Mouse (Mus musculus): ENCODE measurements around the gene Apoc2. TPM values are rescaled to one million over a fixed set of nuclear protein-coding genes. Genes with fewer than 3 reads are reported as not detected.

Gene Apoc2
- polyA plus RNA-seq, 1 experiment from 2014 or later: not detected

DNA sequence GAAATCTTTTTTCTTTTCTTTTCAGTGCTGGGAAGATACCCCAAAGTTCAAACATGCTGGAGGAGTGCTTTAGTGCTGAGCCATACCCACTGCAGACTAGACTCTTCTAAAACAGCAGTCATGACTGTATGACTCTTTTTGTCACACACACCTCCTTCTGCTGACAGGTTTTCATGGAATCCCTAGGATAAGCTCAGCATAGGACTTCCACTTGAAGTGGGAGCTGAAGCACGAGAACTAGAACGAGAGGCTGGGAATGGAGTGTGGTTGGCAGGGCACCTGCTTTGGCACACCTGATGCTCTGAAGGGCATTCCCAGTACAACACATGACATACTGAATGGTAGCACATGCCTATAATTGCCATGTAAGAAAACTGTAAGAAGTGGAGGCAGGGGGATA is 25.1 kb downstream of the Apoc2 start:
- Histone ChIP-seq H3K9ac (replicated peaks; ENCODE audit: low read depth, low read length) (no peak overlapping the region), H3K9me3 (ENCODE audit: control insufficient read depth, low read length) (no peaks in the 10 kb centered on the region), H3K4me1 (replicated peaks; ENCODE audit: control insufficient read depth, insufficient read depth, low read length) (no peaks in the 10 kb centered on the region), H3K36me3 (ENCODE audit: control insufficient read depth, insufficient read depth) (peaks cover 6% of the 10 kb centered on the region), H3K4me2 (ENCODE audit: low read length) (no peak overlapping the region), H3K27me3 (replicated peaks; ENCODE audit: control insufficient read depth, insufficient read depth, low read length) (no peaks in the 10 kb centered on the region), H3K27ac (ENCODE audit: low read length) (no peak overlapping the region), H3K4me3 (replicated peaks; ENCODE audit: low read length) (no peak overlapping the region)
- 97% methylated on average over 2 of the region's 2 CpGs for WGBS
- no peak for ATAC-seq

DNA sequence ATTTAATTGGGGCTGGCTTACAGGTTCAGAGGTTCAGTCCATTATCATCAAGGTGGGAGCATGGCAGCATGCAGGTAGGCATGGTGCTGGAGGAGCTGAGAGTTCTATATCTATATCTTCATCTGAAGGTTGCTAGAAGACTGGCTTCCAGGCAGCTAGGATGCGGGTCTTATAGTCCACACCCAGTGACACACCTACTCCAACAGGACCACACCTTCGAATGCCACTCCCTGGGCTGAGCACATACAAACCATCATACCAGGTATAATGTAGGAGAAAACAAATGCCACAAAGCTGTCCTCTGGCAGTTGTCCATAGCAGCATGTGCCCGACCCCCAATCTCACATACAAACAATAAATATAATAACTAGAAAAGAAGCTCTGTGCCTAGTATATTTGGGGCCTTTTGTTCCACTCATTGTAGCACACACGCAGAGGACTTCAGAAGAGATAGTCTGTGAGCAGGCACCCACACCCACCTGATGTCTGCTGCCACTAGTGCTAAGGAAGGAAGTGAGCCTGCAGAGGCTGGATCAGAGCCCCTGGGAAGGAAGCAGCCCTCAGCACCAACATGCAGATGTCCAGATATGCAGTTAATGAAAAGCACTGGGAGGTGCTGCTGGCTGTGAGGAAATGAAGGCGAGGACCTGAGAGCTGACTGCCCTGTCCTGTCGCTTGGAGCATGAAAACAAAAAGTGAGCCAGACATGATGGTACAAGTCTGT is 26.5 kb downstream of the Apoc2 start:
- no peak overlapping the region for H3K4me3 ChIP-seq (replicated peaks; ENCODE audit: low read length)
- no peaks in the 10 kb centered on the region for H3K4me1 ChIP-seq (replicated peaks; ENCODE audit: control insufficient read depth, insufficient read depth, low read length)
- no peaks in the 10 kb centered on the region for H3K9me3 ChIP-seq (ENCODE audit: control insufficient read depth, low read length)
- no peak overlapping the region for H3K4me2 ChIP-seq (ENCODE audit: low read length)
- WGBS: 93% methylated on average over 6 of the region's 6 CpGs
- H3K27me3 ChIP-seq (replicated peaks; ENCODE audit: control insufficient read depth, insufficient read depth, low read length): no peaks in the 10 kb centered on the region
- no peak overlapping the region for H3K9ac ChIP-seq (replicated peaks; ENCODE audit: low read depth, low read length)
- H3K27ac ChIP-seq (ENCODE audit: low read length): no peak overlapping the region
- peaks cover 12% of the 10 kb centered on the region for H3K36me3 ChIP-seq (ENCODE audit: control insufficient read depth, insufficient read depth)
- ATAC-seq: no peak

DNA sequence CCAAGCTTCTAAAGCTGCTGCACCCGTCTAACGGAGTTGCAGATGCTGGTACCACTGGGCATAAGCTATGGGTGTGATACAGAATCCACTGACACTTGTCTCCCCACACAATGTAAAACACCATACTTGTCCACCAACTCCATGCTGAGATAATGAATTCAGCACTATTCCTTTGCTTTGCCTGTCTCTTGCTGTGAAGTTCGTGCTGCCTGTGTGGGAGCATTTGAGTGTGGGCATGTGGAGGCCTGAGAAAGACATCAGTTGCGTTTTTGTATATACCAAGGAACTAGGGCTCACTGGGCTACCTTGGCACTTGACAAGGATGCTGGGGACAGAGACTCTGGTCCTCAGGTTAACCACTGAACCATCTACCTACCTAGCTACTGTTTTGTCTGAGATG is 36.5 kb downstream of the Apoc2 start:
- H3K4me2 ChIP-seq (ENCODE audit: low read length): no peak overlapping the region
- no peak for ATAC-seq
- peaks cover 45% of the 10 kb centered on the region for H3K36me3 ChIP-seq (ENCODE audit: control insufficient read depth, insufficient read depth)
- H3K27me3 ChIP-seq (replicated peaks; ENCODE audit: control insufficient read depth, insufficient read depth, low read length): no peaks in the 10 kb centered on the region
- H3K9ac ChIP-seq (replicated peaks; ENCODE audit: low read depth, low read length): no peak overlapping the region
- no peak overlapping the region for H3K4me3 ChIP-seq (replicated peaks; ENCODE audit: low read length)
- H3K9me3 ChIP-seq (ENCODE audit: control insufficient read depth, low read length): no peaks in the 10 kb centered on the region
- 94% methylated on average over 4 of the region's 4 CpGs for WGBS
- no peaks in the 10 kb centered on the region for H3K4me1 ChIP-seq (replicated peaks; ENCODE audit: control insufficient read depth, insufficient read depth, low read length)
- H3K27ac ChIP-seq (ENCODE audit: low read length): no peak overlapping the region

DNA sequence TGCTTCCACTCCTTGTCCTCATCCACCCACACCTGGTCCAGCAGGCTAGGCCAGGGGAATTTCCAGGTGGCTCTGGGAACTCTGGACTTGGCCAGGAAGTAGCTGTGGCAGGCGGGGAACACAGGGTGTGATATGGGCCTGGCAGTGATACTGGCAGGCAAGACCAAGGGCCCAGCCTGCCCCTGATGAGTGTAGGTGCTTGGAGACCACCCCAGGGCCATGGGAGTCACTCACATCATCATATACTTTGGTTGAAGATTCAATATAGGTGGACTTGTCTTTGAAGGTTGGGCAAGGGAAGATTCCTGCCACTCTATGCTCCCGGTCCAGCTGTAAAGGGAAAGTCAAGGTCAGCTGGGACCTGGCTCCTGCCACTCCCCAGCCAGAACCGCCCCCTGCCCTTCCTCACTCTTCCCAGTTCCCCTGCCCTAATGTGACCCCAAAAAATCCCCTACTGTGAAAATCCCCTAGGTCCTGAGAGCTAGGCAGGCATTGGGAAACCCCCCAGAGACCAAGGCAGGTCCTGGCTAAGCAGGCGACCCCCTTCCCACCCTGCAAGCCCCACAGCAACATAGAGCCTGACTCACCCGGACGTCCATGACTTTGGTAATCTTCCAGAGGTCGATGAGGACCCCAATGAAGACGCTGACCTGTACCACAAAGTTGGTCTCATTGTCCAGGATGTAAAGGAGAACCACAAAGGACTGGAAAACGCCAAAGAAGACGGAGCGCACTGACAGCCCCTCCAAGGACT is 42.5 kb downstream of the Apoc2 start:
- no peak for ATAC-seq
- peaks cover 37% of the 10 kb centered on the region for H3K36me3 ChIP-seq (ENCODE audit: control insufficient read depth, insufficient read depth)

DNA sequence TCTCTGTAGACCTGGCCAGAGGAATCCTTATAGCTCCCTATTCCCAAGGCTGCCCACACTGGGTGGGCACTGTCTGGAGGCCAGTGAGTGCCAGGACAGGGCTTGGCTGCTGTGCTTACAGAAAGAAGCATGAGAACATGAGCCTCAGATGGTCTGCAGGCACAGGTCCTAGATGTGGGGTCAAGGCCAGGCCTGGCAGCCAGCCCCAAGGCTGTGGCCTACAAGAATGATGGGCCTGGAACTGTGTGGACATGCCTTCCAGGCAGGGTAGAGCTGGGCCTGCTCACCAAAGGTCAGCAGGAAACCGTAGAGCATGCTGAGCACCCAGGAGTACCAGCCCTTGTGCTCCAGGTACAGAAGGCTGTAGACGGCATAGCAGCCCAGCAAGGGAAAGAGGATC is 43.1 kb downstream of the Apoc2 start:
- H3K4me2 ChIP-seq (ENCODE audit: low read length): no peak overlapping the region
- H3K4me1 ChIP-seq (replicated peaks; ENCODE audit: control insufficient read depth, insufficient read depth, low read length): no peaks in the 10 kb centered on the region; the same call in 1 of the 2 replicates
- H3K27ac ChIP-seq (ENCODE audit: low read length): no peak overlapping the region
- H3K4me3 ChIP-seq (replicated peaks; ENCODE audit: low read length): no peak overlapping the region
- peaks cover 36% of the 10 kb centered on the region for H3K36me3 ChIP-seq (ENCODE audit: control insufficient read depth, insufficient read depth)
- ATAC-seq: no peak
- 93% methylated on average over 2 of the region's 2 CpGs for WGBS
- H3K9ac ChIP-seq (replicated peaks; ENCODE audit: low read depth, low read length): no peak overlapping the region
- H3K27me3 ChIP-seq (replicated peaks; ENCODE audit: control insufficient read depth, insufficient read depth, low read length): no peaks in the 10 kb centered on the region
- H3K9me3 ChIP-seq (ENCODE audit: control insufficient read depth, low read length): no peaks in the 10 kb centered on the region

More for the DNA sequence above, 42.5 kb downstream of the Apoc2 start:
- H3K27ac ChIP-seq (ENCODE audit: low read length): no peak overlapping the region
- H3K9ac ChIP-seq (replicated peaks; ENCODE audit: low read depth, low read length): no peak overlapping the region
- no peaks in the 10 kb centered on the region for H3K27me3 ChIP-seq (replicated peaks; ENCODE audit: control insufficient read depth, insufficient read depth, low read length)
- H3K4me2 ChIP-seq (ENCODE audit: low read length): no peak overlapping the region
- no peak overlapping the region for H3K4me3 ChIP-seq (replicated peaks; ENCODE audit: low read length)
- no peaks in the 10 kb centered on the region for H3K9me3 ChIP-seq (ENCODE audit: control insufficient read depth, low read length)
- whole genome bisulfite sequencing: 90% methylated on average over 11 of the region's 11 CpGs
- H3K4me1 ChIP-seq (replicated peaks; ENCODE audit: control insufficient read depth, insufficient read depth, low read length): no peaks in the 10 kb centered on the region

DNA sequence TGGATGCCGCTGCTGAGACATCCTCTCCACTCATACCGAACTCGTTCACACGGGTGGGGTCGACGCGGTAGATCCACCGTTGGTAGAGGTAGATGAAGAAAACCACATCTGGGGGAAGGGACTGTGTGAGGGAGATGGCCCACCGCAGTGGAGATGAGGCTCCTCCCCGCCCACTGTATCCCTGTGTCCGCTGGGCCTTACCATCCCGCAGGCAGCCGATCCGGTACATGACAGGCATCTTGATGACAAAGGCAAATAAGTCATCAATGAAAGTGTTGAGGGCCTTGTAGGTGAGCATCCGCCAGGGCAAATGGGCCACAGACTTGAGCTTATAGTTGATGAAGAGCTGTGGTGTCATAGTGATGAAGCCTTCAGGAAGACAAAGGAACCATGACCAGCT is 43.9 kb downstream of the Apoc2 start:
- Histone ChIP-seq H3K9me3 (ENCODE audit: control insufficient read depth, low read length) (no peaks in the 10 kb centered on the region), H3K27me3 (replicated peaks; ENCODE audit: control insufficient read depth, insufficient read depth, low read length) (no peaks in the 10 kb centered on the region), H3K4me1 (replicated peaks; ENCODE audit: control insufficient read depth, insufficient read depth, low read length) (no peaks in the 10 kb centered on the region; the same call in 1 of the 2 replicates), H3K27ac (ENCODE audit: low read length) (no peak overlapping the region), H3K4me3 (replicated peaks; ENCODE audit: low read length) (no peak overlapping the region), H3K36me3 (ENCODE audit: control insufficient read depth, insufficient read depth) (peaks cover 36% of the 10 kb centered on the region), H3K4me2 (ENCODE audit: low read length) (no peak overlapping the region), H3K9ac (replicated peaks; ENCODE audit: low read depth, low read length) (no peak overlapping the region)
- ATAC-seq: no peak
- 95% methylated on average over 15 of the region's 15 CpGs for WGBS

DNA sequence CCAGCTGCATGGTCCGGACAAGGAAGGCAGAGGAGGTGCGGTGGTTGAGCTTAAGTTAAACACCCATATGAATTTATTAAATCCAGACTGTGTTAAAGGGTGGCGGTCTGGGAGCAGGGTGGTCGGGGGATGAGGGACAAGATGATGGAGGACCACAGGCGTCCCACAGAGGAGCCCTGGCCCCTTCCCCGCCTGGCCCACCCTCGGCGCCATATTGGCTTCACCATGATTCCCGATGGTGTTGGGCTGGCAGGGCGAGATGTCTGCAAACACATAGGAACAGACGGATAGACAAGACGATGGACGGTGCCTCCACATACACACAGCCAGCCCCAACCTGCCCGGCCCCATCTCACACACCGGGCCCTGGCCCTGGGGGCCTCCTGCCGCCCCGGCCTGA is 44.5 kb downstream of the Apoc2 start:
- Histone ChIP-seq H3K4me1 (replicated peaks; ENCODE audit: control insufficient read depth, insufficient read depth, low read length) (peaks cover 6% of the 10 kb centered on the region), H3K27ac (ENCODE audit: low read length) (no peak overlapping the region), H3K36me3 (ENCODE audit: control insufficient read depth, insufficient read depth) (peaks cover 32% of the 10 kb centered on the region), H3K4me3 (replicated peaks; ENCODE audit: low read length) (no peak overlapping the region), H3K9ac (replicated peaks; ENCODE audit: low read depth, low read length) (no peak overlapping the region), H3K9me3 (ENCODE audit: control insufficient read depth, low read length) (no peaks in the 10 kb centered on the region), H3K4me2 (ENCODE audit: low read length) (no peak overlapping the region), H3K27me3 (replicated peaks; ENCODE audit: control insufficient read depth, insufficient read depth, low read length) (no peaks in the 10 kb centered on the region)
- ATAC-seq: no peak
- 94% methylated on average over 17 of the region's 17 CpGs for WGBS

DNA sequence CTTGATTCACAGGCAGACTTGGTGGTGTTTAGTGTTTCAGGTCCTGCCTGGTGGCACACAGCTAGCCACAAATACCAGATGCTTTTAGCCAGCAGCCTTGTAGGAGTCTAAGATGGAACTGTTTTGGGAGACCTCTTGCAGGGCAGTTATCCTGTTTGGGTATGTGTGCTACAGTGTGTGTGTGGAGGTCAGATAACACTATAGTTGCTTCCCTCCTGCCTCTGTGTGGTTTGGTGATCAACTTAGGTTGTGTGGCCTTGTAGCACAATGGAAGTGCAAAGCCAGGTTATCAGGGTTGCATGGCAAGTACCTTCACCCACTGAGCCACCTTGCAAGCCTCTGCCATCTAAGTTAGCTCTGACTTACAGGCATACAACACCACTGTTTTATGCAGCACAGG is 45.0 kb downstream of the Apoc2 start:
- Histone ChIP-seq H3K27ac (ENCODE audit: low read length) (no peak overlapping the region), H3K9ac (replicated peaks; ENCODE audit: low read depth, low read length) (no peak overlapping the region), H3K4me2 (ENCODE audit: low read length) (no peak overlapping the region), H3K9me3 (ENCODE audit: control insufficient read depth, low read length) (no peaks in the 10 kb centered on the region), H3K27me3 (replicated peaks; ENCODE audit: control insufficient read depth, insufficient read depth, low read length) (no peaks in the 10 kb centered on the region), H3K36me3 (ENCODE audit: control insufficient read depth, insufficient read depth) (peaks cover 28% of the 10 kb centered on the region), H3K4me3 (replicated peaks; ENCODE audit: low read length) (no peak overlapping the region), H3K4me1 (replicated peaks; ENCODE audit: control insufficient read depth, insufficient read depth, low read length) (peaks cover 8% of the 10 kb centered on the region)
- ATAC-seq: no peak

DNA sequence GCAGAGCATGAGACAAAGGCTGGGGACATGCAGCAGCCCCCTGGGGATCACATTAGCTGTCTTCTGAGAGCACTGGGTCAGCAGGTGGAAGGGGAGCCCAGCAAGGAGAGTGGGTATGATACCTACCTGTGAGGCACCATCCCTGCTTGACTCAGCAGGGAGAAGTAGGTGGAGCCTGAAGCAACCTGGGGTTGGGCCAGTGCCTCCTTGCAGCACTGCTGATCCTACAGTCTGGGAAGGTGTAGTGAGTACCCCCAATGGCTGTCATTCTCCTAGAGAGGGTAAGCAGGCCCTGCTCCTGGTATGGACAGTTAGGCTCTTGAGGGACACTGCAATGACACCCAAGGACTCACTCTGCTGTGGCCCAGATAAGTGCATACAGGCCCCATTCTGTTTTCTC is 45.5 kb downstream of the Apoc2 start:
- Histone ChIP-seq H3K9me3 (ENCODE audit: control insufficient read depth, low read length) (no peaks in the 10 kb centered on the region), H3K4me2 (ENCODE audit: low read length) (no peak overlapping the region), H3K9ac (replicated peaks; ENCODE audit: low read depth, low read length) (no peak overlapping the region), H3K4me1 (replicated peaks; ENCODE audit: control insufficient read depth, insufficient read depth, low read length) (peaks cover 8% of the 10 kb centered on the region), H3K36me3 (ENCODE audit: control insufficient read depth, insufficient read depth) (peaks cover 24% of the 10 kb centered on the region), H3K4me3 (replicated peaks; ENCODE audit: low read length) (no peak overlapping the region), H3K27ac (ENCODE audit: low read length) (no peak overlapping the region), H3K27me3 (replicated peaks; ENCODE audit: control insufficient read depth, insufficient read depth, low read length) (no peaks in the 10 kb centered on the region)
- ATAC-seq: no peak

Measured in forebrain, embryonic 16.5 days (tissue).